Comparison of ENCODE assay signal across 8 mouse cellular contexts in the genomic region with DNA sequence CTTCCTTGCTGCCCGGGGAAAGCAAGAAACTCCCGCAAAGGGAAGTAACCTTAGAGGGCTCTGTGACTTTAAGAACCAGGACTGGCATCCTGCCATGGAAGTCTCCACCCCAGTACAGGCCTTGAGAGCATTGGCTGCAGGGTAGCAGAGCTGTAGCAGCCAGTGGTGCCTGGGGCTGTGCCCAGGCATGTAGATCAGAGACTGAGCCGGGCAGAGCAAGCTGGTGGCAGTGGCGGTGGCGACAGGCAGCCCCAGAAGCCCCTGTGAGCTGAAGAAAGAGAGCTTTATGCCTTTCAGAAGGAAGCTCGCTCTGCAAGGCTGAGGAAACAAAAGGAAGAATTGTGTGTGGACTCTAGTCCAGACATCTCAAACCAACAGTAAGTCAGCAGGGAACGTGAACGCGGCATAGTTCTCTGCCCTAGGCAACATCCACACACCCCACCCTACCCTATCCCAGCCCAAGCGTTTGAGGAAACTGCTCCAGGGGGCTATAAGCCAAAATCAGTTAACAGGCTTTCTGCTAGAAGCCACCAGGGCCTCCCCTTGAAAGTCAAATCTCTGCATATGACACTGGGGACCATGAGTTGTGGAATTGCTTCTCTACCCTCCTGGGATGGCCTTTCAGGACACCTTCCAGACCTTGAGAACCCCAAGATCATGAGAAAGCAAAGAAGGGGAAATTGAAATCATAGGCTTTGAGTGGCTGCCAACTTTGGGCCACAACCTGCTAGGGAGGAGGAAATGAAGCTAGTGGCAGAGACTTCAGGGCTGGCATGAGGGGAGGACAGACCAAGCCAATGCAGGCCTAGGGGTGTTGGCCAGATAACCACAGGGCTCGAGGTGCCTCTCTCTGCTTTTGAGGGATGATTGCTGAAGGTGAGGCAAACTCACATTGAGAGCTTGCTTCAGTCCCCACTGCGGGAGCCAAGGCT. TPM values are rescaled to one million over a fixed set of nuclear protein-coding genes. Genes with fewer than 3 reads are reported as not detected.
A peak's percentile ranks its signal among the peaks of the same experiment; 100 is the strongest.
DNase-seq lines count a peak whose midpoint lies in the region; ATAC-seq and TF ChIP-seq lines count a peak whose summit lies in the region.

TSS of gene Dglucy (plus strand) at position 124 of the 932 bp plus-strand sequence.

- TF ChIP-seq POLR2A in cerebellum, adult 2 months (IDR thresholded peaks at IDR 0.05; ENCODE audit: borderline replicate concordance, insufficient read depth, low read length) = peak; percentile 85

- H3K27me3 ChIP-seq in cerebellum, adult 2 months (ENCODE audit: control insufficient read depth, insufficient read depth, low read length) = no peaks in the 10 kb centered on the region
- no peaks in the 10 kb centered on the region for H3K27me3 ChIP-seq in hindbrain, embryonic 12.5 days

- no peaks in the 10 kb centered on the region for H3K36me3 ChIP-seq in hindbrain, embryonic 12.5 days

- DNase-seq in MN1 (ENCODE audit: low spot score) = peak; percentile 78
- DNase-seq in cerebellum, adult 2 months = peak; percentile 86 to 90
- DNase-seq in frontal cortex, postnatal 25 days (ENCODE audit: low spot score in 2 of 2) = peak; percentile 68 to 79
- peak; percentile 87 to 89 for DNase-seq in layer of hippocampus, postnatal 10 days (ENCODE audit: low spot score in 2 of 2)
- DNase-seq in lung, postnatal 10 days = peak; percentile 95
- DNase-seq in right cerebral cortex, adult 18-20 months = peak; percentile 87
- peak; percentile 83 to 88 for DNase-seq in urinary bladder, adult 18-20 months (ENCODE audit: low spot score in 2 of 2)

- peak within 1 kb of the TSS; percentile 33 for H3K4me2 ChIP-seq in hindbrain, embryonic 12.5 days (replicated peaks)

- TF ChIP-seq CTCF in cerebellum, adult 2 months (IDR thresholded peaks at IDR 0.05; ENCODE audit: borderline replicate concordance, insufficient read depth, low read depth, low read length) = no peak

- 7% methylated on average over 12 of the region's 12 CpGs for WGBS in cerebellum, adult 2 months
- 46% methylated on average over 12 of the region's 12 CpGs for WGBS in hindbrain, embryonic 12.5 days

- peaks cover 8% of the 10 kb centered on the region for H3K4me1 ChIP-seq in cerebellum, adult 2 months (ENCODE audit: control insufficient read depth, insufficient read depth, low read length)
- H3K4me1 ChIP-seq in hindbrain, embryonic 12.5 days = peaks cover 5% of the 10 kb centered on the region; the same call in 1 of the 2 replicates

- 0 out of 2 replicates have a peak within 1 kb of the TSS, but pooled peaks have one; percentile 0 for H3K9ac ChIP-seq in hindbrain, embryonic 12.5 days

- peak within 1 kb of the TSS; percentile 44 for H3K4me3 ChIP-seq in cerebellum, adult 2 months (replicated peaks; ENCODE audit: insufficient read depth, low read depth, low read length)
- H3K4me3 ChIP-seq in hindbrain, embryonic 12.5 days = 0 out of 2 replicates have a peak within 1 kb of the TSS, but pooled peaks have one; percentile 11

- no peaks in the 10 kb centered on the region for H3K9me3 ChIP-seq in hindbrain, embryonic 12.5 days (replicated peaks)

- ATAC-seq in hindbrain, embryonic 12.5 days (ENCODE audit: low FRiP score) = peak; percentile 93

- H3K27ac ChIP-seq in cerebellum, adult 2 months (ENCODE audit: insufficient read depth, low read length) = peak within 1 kb of the TSS; percentile 49
- peak within 1 kb of the TSS; percentile 85 for H3K27ac ChIP-seq in hindbrain, embryonic 12.5 days

RNA-seq across cellular contexts. Expression of gene Dglucy, which starts in this region (rescaled TPM):
- 7.4 and 7.5 TPM in 2 replicates for polyA plus RNA-seq in cerebellum, adult 2 months (2012; rRNA removed)
- 2.0 and 2.8 TPM in 2 replicates for polyA plus RNA-seq in hindbrain, embryonic 12.5 days (2016; fragmentation: Nextera tagmentation; extraction: Ambion mirVana)
- total RNA-seq in layer of hippocampus, postnatal 10 days (2021) = 1 to 10 TPM; 5.8 to 6.6 TPM

Comparison
In these comparisons a context has a peak if more than half of its experiments do, and no peak if none do; other contexts are left out.
1. Peak in every context shown above with its lines: DNase-seq, ATAC-seq, H3K4me3 ChIP-seq and H3K27ac ChIP-seq.